Mouse (Mus musculus) E14TG2a.4 (cell line): ENCODE measurements around the gene Ctcf.

ENCODE experiments used
- CTCF ChIP-seq: conservative IDR thresholded peaks from 2 replicates; pipeline ENCODE4 v1.5.1; 2014; ENCODE audit warnings: low read length
- NANOG ChIP-seq: IDR thresholded peaks from 2 replicates; pipeline ENCODE4 v1.6.1; 2014; ENCODE audit warnings: borderline replicate concordance, low read length, mixed read lengths
- POU5F1 ChIP-seq: IDR thresholded peaks from 2 replicates; pipeline ENCODE4 v1.6.1; 2014; ENCODE audit warnings: low read length, borderline replicate concordance

GRCm38 (mm10) chr8:105688242-105688752 lies 51.9 kb downstream of the Ctcf start:
- TF ChIP-seq CTCF (no peak), POU5F1 (no peak), NANOG (no peak)
